Mouse (Mus musculus): ENCODE results near the gene Msmo1.

DNA sequence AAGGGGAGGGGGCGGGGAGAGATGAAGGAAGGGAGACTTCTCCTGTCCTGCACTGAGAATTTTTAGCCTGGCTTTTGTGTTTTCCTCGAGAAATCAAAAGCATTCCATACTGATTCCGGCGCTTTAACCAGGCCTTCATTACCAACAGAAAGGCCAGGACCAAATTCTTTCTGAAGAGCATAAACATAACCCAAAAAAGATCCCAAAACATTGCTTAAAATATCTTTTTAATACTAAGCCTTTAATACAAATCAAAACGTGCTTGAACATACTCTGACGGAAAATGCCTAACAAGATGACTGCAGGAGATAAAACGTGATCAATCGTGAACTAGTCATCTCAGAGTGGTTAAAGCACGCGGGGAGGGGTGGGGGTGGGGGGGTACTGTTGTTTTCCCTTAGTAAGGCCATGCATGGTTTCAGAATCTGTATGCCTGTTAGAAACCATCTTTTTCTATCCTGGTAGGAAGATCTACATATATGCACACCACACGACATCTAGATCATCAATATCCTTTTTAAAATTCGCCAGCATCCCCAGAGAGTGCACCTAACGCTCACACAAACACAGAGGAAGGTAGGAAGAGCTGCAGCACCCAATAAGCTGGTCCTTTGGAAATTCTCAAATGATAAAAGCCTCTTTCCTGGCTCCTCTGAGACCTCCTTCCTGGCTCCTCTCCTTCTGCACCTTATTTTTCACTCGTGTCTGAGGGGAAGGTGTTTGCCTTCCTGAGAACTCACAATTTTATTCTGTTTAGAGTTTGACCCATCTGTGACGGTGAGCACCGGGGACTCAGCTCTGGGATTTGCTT lies 41.8 kb downstream of the Msmo1 start:
- TF ChIP-seq CTCF (IDR thresholded peaks at IDR 0.05; ENCODE audit: low read depth) (no peak), EP300 (IDR thresholded peaks at IDR 0.05; ENCODE audit: low read depth) (no peak)
